Mouse (Mus musculus): ENCODE results near the gene Clic1.

Gene Clic1

GRCm38 (mm10) chr17:35085208-35085865 is 35.6 kb downstream of the Clic1 start, which contains the start of gene Ly6g6f:
Ly6g6f (minus strand) TSS chr17:35085610.
- intact Hi-C loops (cut with DNase I), result no loop called here

GRCm38 (mm10) chr17:35088151-35088550 is 38.4 kb downstream of the Clic1 start:
- intact Hi-C loops (cut with DNase I), result no loop called here

GRCm38 (mm10) chr17:35088825-35089644 is 39.3 kb downstream of the Clic1 start, which contains the start of gene Abhd16a:
Abhd16a (plus strand) TSS chr17:35089263.
- intact Hi-C loops (cut with DNase I), result no loop called here

GRCm38 (mm10) chr17:35090166-35090932 is 40.6 kb downstream of the Clic1 start:
- intact Hi-C loops (cut with DNase I), result no loop called here

- intact Hi-C loops (cut with DNase I), result no loop called here
These were observed 42.8 kb downstream of the Clic1 start for GRCm38 (mm10) chr17:35092403-35093198.

- intact Hi-C loops (cut with DNase I), result no loop called here
These were observed 45.0 kb downstream of the Clic1 start for GRCm38 (mm10) chr17:35094475-35095365.

GRCm38 (mm10) chr17:35096597-35096996 is 46.8 kb downstream of the Clic1 start:
- intact Hi-C loops (cut with DNase I), result no loop called here

- intact Hi-C loops (cut with DNase I), result no loop called here
These were observed 47.4 kb downstream of the Clic1 start for GRCm38 (mm10) chr17:35097164-35097655.

GRCm38 (mm10) chr17:35100196-35100765 is 50.5 kb downstream of the Clic1 start:
- intact Hi-C loops (cut with DNase I), result no loop called here

GRCm38 (mm10) chr17:35101161-35101560 is 51.4 kb downstream of the Clic1 start:
- intact Hi-C loops (cut with DNase I), result no loop called here

GRCm38 (mm10) chr17:35102299-35102698 is 52.5 kb downstream of the Clic1 start:
- intact Hi-C loops (cut with DNase I), result no loop called here

GRCm38 (mm10) chr17:35103221-35103690 is 53.5 kb downstream of the Clic1 start:
- intact Hi-C loops (cut with DNase I), result no loop called here

- intact Hi-C loops (cut with DNase I), result no loop called here
These were observed 54.3 kb downstream of the Clic1 start for GRCm38 (mm10) chr17:35104079-35104478.

GRCm38 (mm10) chr17:35104754-35105153 is 55.0 kb downstream of the Clic1 start:
- intact Hi-C loops (cut with DNase I), result loop anchor here (5.0 kb wide), 1 partner anchor 82 kb away; no protein-coding TSS in a partner anchor

GRCm38 (mm10) chr17:35105740-35106389 is 56.1 kb downstream of the Clic1 start:
- intact Hi-C loops (cut with DNase I), result loop anchor here (5.0 kb wide), 1 partner anchor 84 kb away; no protein-coding TSS in a partner anchor

GRCm38 (mm10) chr17:35106522-35106921 is 56.8 kb downstream of the Clic1 start:
- intact Hi-C loops (cut with DNase I), result loop anchor here (5.0 kb wide), 1 partner anchor 84 kb away; no protein-coding TSS in a partner anchor

GRCm38 (mm10) chr17:35108097-35108496 is 58.3 kb downstream of the Clic1 start, which contains the start of gene Ly6g5c:
Ly6g5c (plus strand) TSS chr17:35108279.
- intact Hi-C loops (cut with DNase I), result loop anchor here (5.0 kb wide), 1 partner anchor 86 kb away; no protein-coding TSS in a partner anchor
